Mouse (Mus musculus) CH12.LX (cell line): ENCODE results near the gene Cers6. TPM values are rescaled to one million over a fixed set of nuclear protein-coding genes. Genes with fewer than 3 reads are reported as not detected.

ENCODE experiments used
- DNase-seq: peaks from one replicate; pipeline ENCODE4 v3.0.0-alpha.2; 2013; ENCODE audit errors: extremely low read depth
- H3K27ac ChIP-seq: 2 replicates; pipeline ENCODE4 v1.5.1; 2012; ENCODE audit warnings: low read depth, mild to moderate bottlenecking, control low read depth, moderate library complexity; ENCODE audit not compliant: insufficient read depth
- H3K27me3 ChIP-seq: replicated peaks from 2 replicates; pipeline ENCODE3; 2012; ENCODE audit warnings: inconsistent platforms
- H3K36me3 ChIP-seq, 2 experiments: replicated peaks in 1 of 2; 2 replicates each; pipeline versions ENCODE3 to v1.6.1; 2012; ENCODE audit warnings: inconsistent platforms in 1 of 2, low read length in 1 of 2, mild to moderate bottlenecking in 1 of 2, mixed read lengths in 1 of 2, moderate library complexity in 1 of 2; ENCODE audit not compliant: control insufficient read depth in 1 of 2, insufficient read depth in 1 of 2
- H3K4me1 ChIP-seq, 2 experiments: 2 replicates each; pipeline ENCODE4 v1.6.1; 2012; ENCODE audit warnings: inconsistent platforms in 1 of 2, moderate library complexity in 1 of 2; ENCODE audit not compliant: insufficient read depth in 2 of 2, control insufficient read depth in 1 of 2
- H3K4me2 ChIP-seq: 2 replicates; pipeline ENCODE4 v1.6.1; 2012; ENCODE audit warnings: low read depth, mild to moderate bottlenecking, control low read depth; ENCODE audit not compliant: poor library complexity, insufficient read depth, severe bottlenecking
- H3K4me3 ChIP-seq, 3 experiments: fragments of 150-350 bp in 1 of 3; sonication (generic) in 1 of 3; replicated peaks in 1 of 3; 2 replicates each; pipeline versions ENCODE3 to v1.5.1; 2011 to 2012; ENCODE audit warnings: low read depth in 2 of 3, low read length in 2 of 3, mild to moderate bottlenecking in 2 of 3, moderate library complexity in 2 of 3, control low read depth in 1 of 3, improper control_type of control experiment in 1 of 3, inconsistent platforms in 1 of 3, mixed read lengths in 1 of 3; ENCODE audit not compliant: poor library complexity in 1 of 3
- H3K79me2 ChIP-seq: replicated peaks from 2 replicates; pipeline ENCODE4 v1.6.1; 2012; ENCODE audit warnings: mild to moderate bottlenecking, moderate library complexity; ENCODE audit not compliant: control insufficient read depth, poor library complexity, insufficient read depth, severe bottlenecking; ENCODE audit errors: extremely low read depth
- H3K9ac ChIP-seq: 2 replicates; pipeline ENCODE4 v1.6.1; 2012; ENCODE audit warnings: low read depth, mild to moderate bottlenecking, control low read depth, moderate library complexity; ENCODE audit not compliant: insufficient read depth
- H3K9me3 ChIP-seq: replicated peaks from 2 replicates; pipeline ENCODE3; 2012; ENCODE audit warnings: low read length, inconsistent platforms, mixed read lengths
- BHLHE40 ChIP-seq: IDR thresholded peaks from 2 replicates; pipeline ENCODE4 v1.6.1; 2011; ENCODE audit warnings: mild to moderate bottlenecking, low read depth, low read length, improper control_type of control experiment
- ELF1 ChIP-seq: IDR thresholded peaks from 2 replicates; pipeline ENCODE4 v1.6.1; 2014; ENCODE audit warnings: low read depth, mild to moderate bottlenecking, inconsistent platforms, low read length, improper control_type of control experiment
- IRF4 ChIP-seq: IDR thresholded peaks from 2 replicates; pipeline ENCODE4 v1.6.1; 2014; ENCODE audit warnings: low read depth, mild to moderate bottlenecking, inconsistent platforms, low read length, improper control_type of control experiment
- JUN ChIP-seq: IDR thresholded peaks from 2 replicates; pipeline ENCODE4 v1.6.1; 2011; ENCODE audit warnings: low read depth, mild to moderate bottlenecking, low read length, improper control_type of control experiment, moderate library complexity; ENCODE audit not compliant: insufficient read depth
- JUND ChIP-seq: conservative IDR thresholded peaks from 2 replicates; pipeline ENCODE4 v1.6.1; 2011; ENCODE audit warnings: low read depth, low read length, improper control_type of control experiment
- MAFK ChIP-seq: IDR thresholded peaks from 2 replicates; pipeline ENCODE4 v1.6.1; 2011; ENCODE audit warnings: low read length, improper control_type of control experiment; ENCODE audit not compliant: insufficient replicate concordance
- MAZ ChIP-seq: IDR thresholded peaks from 2 replicates; pipeline ENCODE4 v1.6.1; 2012; ENCODE audit warnings: low read depth, mild to moderate bottlenecking, inconsistent platforms, low read length, improper control_type of control experiment, moderate library complexity
- MXI1 ChIP-seq: IDR thresholded peaks from 2 replicates; pipeline ENCODE4 v1.6.1; 2011; ENCODE audit warnings: mild to moderate bottlenecking, low read depth, low read length, improper control_type of control experiment
- NELFE ChIP-seq: IDR thresholded peaks from 2 replicates; pipeline ENCODE4 v1.6.1; 2011; ENCODE audit warnings: low read depth, low read length, improper control_type of control experiment
- RAD21 ChIP-seq: IDR thresholded peaks from 2 replicates; pipeline ENCODE4 v1.6.1; 2011; ENCODE audit warnings: low read depth, mild to moderate bottlenecking, low read length, improper control_type of control experiment, moderate library complexity
- SIN3A ChIP-seq: IDR thresholded peaks from 2 replicates; pipeline ENCODE4 v1.6.1; 2012; ENCODE audit warnings: low read length, improper control_type of control experiment, inconsistent platforms
- SMC3 ChIP-seq: IDR thresholded peaks from 2 replicates; pipeline ENCODE4 v1.6.1; 2011; ENCODE audit warnings: low read depth, low read length, improper control_type of control experiment
- TCF12 ChIP-seq: IDR thresholded peaks from 2 replicates; pipeline ENCODE4 v1.6.1; 2014; ENCODE audit warnings: low read depth, mild to moderate bottlenecking, inconsistent platforms, low read length, improper control_type of control experiment
- USF2 ChIP-seq: conservative IDR thresholded peaks from 2 replicates; pipeline ENCODE4 v1.6.1; 2011; ENCODE audit warnings: low read depth, low read length, improper control_type of control experiment
- ZC3H11A ChIP-seq: IDR thresholded peaks from 2 replicates; pipeline ENCODE4 v1.6.1; 2012; ENCODE audit warnings: low read depth, mild to moderate bottlenecking, inconsistent platforms, low read length, improper control_type of control experiment
- ZKSCAN1 ChIP-seq: IDR thresholded peaks from 2 replicates; pipeline ENCODE4 v1.6.1; 2012; ENCODE audit warnings: low read depth, inconsistent platforms, low read length, improper control_type of control experiment, borderline replicate concordance
- dilution Hi-C: fragments of 300-500 bp; cut with MboI; formaldehyde crosslinking; loops from 2 replicates; pipeline ENCODE4 v1.14.3; 2020; ENCODE audit warnings: low sequenced_read_pairs; ENCODE audit not compliant: extremely low pct_unique_long_range_greater_than_20kb, extremely low pct_ligation_motif_present
- in situ Hi-C: fragments of 300-500 bp; cut with MboI; formaldehyde crosslinking; loops from 3 replicates; pipeline ENCODE4 v1.14.3; 2019; ENCODE audit warnings: low sequenced_read_pairs, low pct_ligation_motif_present, low pct_unique_long_range_greater_than_20kb, mixed read lengths
- polyA plus RNA-seq: library from polyadenylated mRNA; unstranded; fragments of >175 nt; gene quantifications from 2 replicates; pipeline ENCODE4 v1.2.1, GENCODE M21; 2012; ENCODE audit warnings: low read depth; ENCODE audit not compliant: insufficient read length
- total RNA-seq, 2 experiments: library from RNA; depleted of rRNA; stranded (reverse); fragments of 300-350 nt in 1 of 2; fragments of >200 nt in 1 of 2; gene quantifications; 2 replicates each; pipeline ENCODE4 v1.2.3; 2012 to 2014

The Cers6 gene
- total and polyA plus RNA-seq, 3 experiments, result not detected

- Histone ChIP-seq H3K4me3 (no peak overlapping the region), H3K79me2 (no peaks in the 10 kb centered on the region), H3K4me1 (no peaks in the 10 kb centered on the region), H3K36me3 (no peaks in the 10 kb centered on the region), H3K9ac (no peak overlapping the region), H3K9me3 (peaks cover 66% of the 10 kb centered on the region), H3K27me3 (no peaks in the 10 kb centered on the region), H3K27ac (no peak overlapping the region), H3K4me2 (no peak overlapping the region)
- in situ Hi-C loops (no loop called here), dilution Hi-C loops (no loop called here)
- TF ChIP-seq ZC3H11A (no peak), NELFE (no peak), JUND (no peak), SMC3 (no peak), ZKSCAN1 (no peak)
- no peak for DNase-seq
These were observed 112.5 kb downstream of the Cers6 start for GRCm38 (mm10) chr2:68973753-68974152.

GRCm38 (mm10) chr2:68975286-68975685 lies 114.0 kb downstream of the Cers6 start:
- H3K4me2 ChIP-seq, result no peak overlapping the region
- H3K27me3 ChIP-seq, result no peaks in the 10 kb centered on the region
- no peaks in the 10 kb centered on the region for H3K79me2 ChIP-seq
- no peak overlapping the region for H3K9ac ChIP-seq
- DNase-seq, result no peak
- in situ Hi-C loops, result no loop called here
- H3K36me3 ChIP-seq, result no peaks in the 10 kb centered on the region
- no peak overlapping the region for H3K27ac ChIP-seq
- no peaks in the 10 kb centered on the region for H3K4me1 ChIP-seq
- no peak for TF ChIP-seq MAZ
- no peak for TF ChIP-seq ZKSCAN1
- TF ChIP-seq IRF4, result no peak
- TF ChIP-seq ELF1, result no peak
- TF ChIP-seq BHLHE40, result no peak
- no peak for TF ChIP-seq MAFK
- no peak for TF ChIP-seq RAD21
- no peak for TF ChIP-seq SIN3A
- TF ChIP-seq JUND, result no peak
- no peak for TF ChIP-seq USF2
- no peak for TF ChIP-seq TCF12
- dilution Hi-C loops, result no loop called here
- peaks cover 70% of the 10 kb centered on the region for H3K9me3 ChIP-seq
- no peak overlapping the region for H3K4me3 ChIP-seq

- dilution Hi-C loops, result no loop called here
- DNase-seq, result no peak
- Histone ChIP-seq H3K9me3 (peaks cover 66% of the 10 kb centered on the region), H3K4me1 (no peaks in the 10 kb centered on the region), H3K27me3 (no peaks in the 10 kb centered on the region), H3K36me3 (no peaks in the 10 kb centered on the region), H3K79me2 (no peaks in the 10 kb centered on the region), H3K4me3 (no peak overlapping the region), H3K9ac (no peak overlapping the region), H3K4me2 (no peak overlapping the region), H3K27ac (no peak overlapping the region)
- in situ Hi-C loops, result no loop called here
- no peak for TF ChIP-seq SIN3A
- no peak for TF ChIP-seq JUN
- TF ChIP-seq MXI1, result no peak
- no peak for TF ChIP-seq NELFE
These were observed 114.5 kb downstream of the Cers6 start for GRCm38 (mm10) chr2:68975780-68976179.
